Mouse (Mus musculus) testis, adult 2 months (tissue): Measurements from ENCODE around the gene Plppr3. TPM values are rescaled to one million over a fixed set of nuclear protein-coding genes. Genes with fewer than 3 reads are reported as not detected.

ENCODE experiments used
- H3K27ac ChIP-seq: fragments of 200-500 bp; 2 replicates; pipeline ENCODE4 v1.5.1; 2012; ENCODE audit warnings: low read depth, low read length; ENCODE audit not compliant: control insufficient read depth, insufficient read depth
- H3K27me3 ChIP-seq: fragments of 200-500 bp; 2 replicates; pipeline ENCODE4 v1.6.1; 2012; ENCODE audit warnings: mild to moderate bottlenecking, low read length, moderate library complexity; ENCODE audit not compliant: control insufficient read depth, insufficient read depth
- H3K36me3 ChIP-seq: fragments of 200-500 bp; 2 replicates; pipeline ENCODE4 v1.6.1; 2012; ENCODE audit warnings: mild to moderate bottlenecking, low read length; ENCODE audit not compliant: control insufficient read depth, insufficient read depth
- H3K4me1 ChIP-seq: fragments of 200-500 bp; 2 replicates; pipeline ENCODE4 v1.6.1; 2012; ENCODE audit warnings: low read length; ENCODE audit not compliant: control insufficient read depth, insufficient read depth
- H3K4me3 ChIP-seq: fragments of 200-500 bp; 2 replicates; pipeline ENCODE4 v1.5.1; 2012; ENCODE audit warnings: low read depth, mild to moderate bottlenecking, low read length, moderate library complexity, mixed read lengths; ENCODE audit not compliant: control insufficient read depth
- CTCF ChIP-seq: fragments of 200-500 bp; IDR thresholded peaks from 2 replicates; pipeline ENCODE4 v1.5.1; 2012; ENCODE audit warnings: low read depth, mild to moderate bottlenecking, inconsistent platforms, low read length, moderate library complexity; ENCODE audit not compliant: control insufficient read depth, insufficient read depth, insufficient replicate concordance
- POLR2A ChIP-seq: fragments of 200-500 bp; IDR thresholded peaks from 2 replicates; pipeline ENCODE4 v1.6.1; 2012; ENCODE audit warnings: low read depth, mild to moderate bottlenecking, inconsistent platforms, low read length, moderate library complexity; ENCODE audit not compliant: control insufficient read depth
- polyA plus RNA-seq: library from polyadenylated mRNA; depleted of rRNA; stranded (reverse); fragments of >200 nt; gene quantifications from 2 replicates; pipeline ENCODE4 v1.2.3, GENCODE M21; 2012; rRNA removed

Gene Plppr3
- polyA plus RNA-seq: 1.6 and 2.7 TPM in 2 replicates

- H3K4me3 ChIP-seq: peak within 1 kb of the TSS; percentile 64
- H3K27ac ChIP-seq: no peak within 1 kb of the TSS
- no peak for TF ChIP-seq POLR2A
- no peak for TF ChIP-seq CTCF
- no peaks in the 10 kb centered on the region for H3K36me3 ChIP-seq
- H3K4me1 ChIP-seq: peaks cover 8% of the 10 kb centered on the region
- no peaks in the 10 kb centered on the region for H3K27me3 ChIP-seq
Observed at GRCm38 (mm10) chr10:79874290-79874862, at the start of gene Plppr3, which contains the start of gene Prtn3. Gene Plppr3 (minus strand): TSS chr10:79874634. Gene Prtn3 (plus strand): TSS chr10:79874476.

GRCm38 (mm10) chr10:79921572-79921971 lies 47.1 kb upstream of the Plppr3 start:
- TF ChIP-seq POLR2A (no peak), CTCF (no peak)
- no peak overlapping the region for H3K27ac ChIP-seq
- H3K27me3 ChIP-seq: no peaks in the 10 kb centered on the region
- no peaks in the 10 kb centered on the region for H3K36me3 ChIP-seq
- no peak overlapping the region for H3K4me3 ChIP-seq
- peaks cover 30% of the 10 kb centered on the region for H3K4me1 ChIP-seq

GRCm38 (mm10) chr10:79920958-79921535 lies 46.6 kb upstream of the Plppr3 start, which contains the start of gene R3hdm4:
Gene R3hdm4 (minus strand): TSS chr10:79921208.
- Histone ChIP-seq H3K27ac (no peak within 1 kb of the TSS), H3K4me1 (peaks cover 30% of the 10 kb centered on the region), H3K36me3 (no peaks in the 10 kb centered on the region), H3K27me3 (no peaks in the 10 kb centered on the region), H3K4me3 (no peak within 1 kb of the TSS; the same call in 1 of the 2 replicates)
- TF ChIP-seq CTCF (no peak), POLR2A (no peak)

GRCm38 (mm10) chr10:79920056-79920890 lies 45.8 kb upstream of the Plppr3 start:
- H3K27me3 ChIP-seq: no peaks in the 10 kb centered on the region
- H3K4me1 ChIP-seq: peaks cover 30% of the 10 kb centered on the region
- no peak overlapping the region for H3K27ac ChIP-seq
- no peak overlapping the region for H3K4me3 ChIP-seq
- H3K36me3 ChIP-seq: no peaks in the 10 kb centered on the region
- TF ChIP-seq CTCF: no peak
- TF ChIP-seq POLR2A: no peak

- Histone ChIP-seq H3K27ac (no peak overlapping the region), H3K27me3 (no peaks in the 10 kb centered on the region), H3K4me1 (peaks cover 26% of the 10 kb centered on the region), H3K36me3 (no peaks in the 10 kb centered on the region), H3K4me3 (no peak overlapping the region)
- TF ChIP-seq POLR2A: no peak
Observed at GRCm38 (mm10) chr10:79919251-79919849, 44.9 kb upstream of the Plppr3 start.

GRCm38 (mm10) chr10:79918231-79919078 lies 44.0 kb upstream of the Plppr3 start:
- Histone ChIP-seq H3K27me3 (no peaks in the 10 kb centered on the region), H3K4me3 (no peak overlapping the region), H3K27ac (no peak overlapping the region), H3K36me3 (no peaks in the 10 kb centered on the region), H3K4me1 (peaks cover 26% of the 10 kb centered on the region)
- TF ChIP-seq CTCF (no peak), POLR2A (no peak)
